Mouse (Mus musculus): Measurements from ENCODE around the gene Zfp991.
"Not testable (repeated sequence)": the region's sequence is repeated elsewhere in the genome, so short reads cannot be mapped to it uniquely, and the experiment has no call there.

DNA sequence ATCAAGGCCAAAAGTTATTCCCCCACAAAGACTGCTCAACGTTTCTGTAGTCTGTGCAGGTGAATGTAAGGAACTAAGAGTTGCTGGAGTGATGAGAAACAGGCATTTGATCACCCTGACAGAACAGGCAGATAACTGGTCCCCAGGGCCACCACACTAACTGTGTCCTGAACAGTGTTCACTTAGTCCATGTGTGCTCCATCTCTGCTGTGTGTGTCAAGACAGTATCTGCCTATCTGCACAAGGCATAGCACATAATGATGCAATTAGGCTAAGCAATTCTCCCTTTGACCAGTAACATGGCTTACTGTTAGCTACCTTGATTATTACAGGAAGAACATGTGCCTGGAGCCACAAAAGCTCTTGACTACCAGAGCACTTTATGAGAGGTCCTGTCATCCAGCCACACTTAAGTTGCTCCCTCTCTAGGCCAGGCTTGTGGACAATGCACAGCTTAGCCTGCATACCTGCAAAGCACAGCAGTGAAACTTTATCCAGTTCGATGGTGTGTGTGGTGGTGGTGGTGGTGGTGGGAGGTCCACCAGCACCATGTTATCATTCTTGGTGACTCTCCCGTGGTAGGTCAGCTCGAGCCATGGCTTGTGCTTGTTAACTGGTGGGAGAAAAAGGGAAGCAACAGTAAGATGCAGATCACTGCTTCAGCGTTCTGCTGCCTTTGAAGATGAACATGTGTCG is 67.4 kb downstream of the Zfp991 start:
- TF ChIP-seq CTCF (IDR thresholded peaks at IDR 0.05); POLR2A (IDR thresholded peaks at IDR 0.05; ENCODE audit: insufficient read depth, low read depth, low read length); EP300 (IDR thresholded peaks at IDR 0.05; ENCODE audit: insufficient read depth, low read depth, low read length): not testable (repeated sequence)
